Mouse (Mus musculus): ENCODE measurements around the gene Gemin5.

- no peak for TF ChIP-seq TCF3 (IDR thresholded peaks at IDR 0.05; ENCODE audit: insufficient read length, low read depth)
- no peak for TF ChIP-seq POLR2A (IDR thresholded peaks at IDR 0.05; ENCODE audit: insufficient read length, low read depth)
- no peak for TF ChIP-seq TCF12 (IDR thresholded peaks at IDR 0.05; ENCODE audit: insufficient read depth, poor library complexity, severe bottlenecking)
- TF ChIP-seq USF1 (IDR thresholded peaks at IDR 0.05; ENCODE audit: low read depth), result no peak
- no peak for TF ChIP-seq E2F4 (IDR thresholded peaks at IDR 0.05; ENCODE audit: insufficient read depth)
- TF ChIP-seq POLR2AphosphoS2 (IDR thresholded peaks at IDR 0.05; ENCODE audit: insufficient read length, low read depth), result no peak
- TF ChIP-seq MYOG (IDR thresholded peaks at IDR 0.05; ENCODE audit: control insufficient read depth in 1 of 3, insufficient read depth in 1 of 3, insufficient read length in 2 of 3, low read depth in 2 of 3), result no peak
- no peak for TF ChIP-seq CEBPB (IDR thresholded peaks at IDR 0.05; ENCODE audit: insufficient read depth, poor library complexity, severe bottlenecking)
- no peak for TF ChIP-seq MAX (IDR thresholded peaks at IDR 0.05; ENCODE audit: low read depth)
These were observed 21.3 kb upstream of the Gemin5 start for GRCm38 (mm10) chr11:58189675-58190074.
